Mouse (Mus musculus) thymus, adult 2 months (tissue): ENCODE results near the gene H2al2a.

Experiments
- CTCF ChIP-seq: fragments of 200-500 bp; IDR thresholded peaks from 2 replicates; pipeline ENCODE4 v1.5.1; 2012; ENCODE audit warnings: mild to moderate bottlenecking, control low read depth, low read length, moderate library complexity, borderline replicate concordance; ENCODE audit not compliant: control insufficient read depth, poor library complexity, insufficient read depth; ENCODE audit errors: extremely low read depth
- POLR2A ChIP-seq: fragments of 200-500 bp; IDR thresholded peaks from 2 replicates; pipeline ENCODE4 v1.6.1; 2012; ENCODE audit warnings: mild to moderate bottlenecking, low read length, control low read depth, moderate library complexity; ENCODE audit not compliant: control insufficient read depth, poor library complexity, insufficient read depth; ENCODE audit errors: extremely low read depth

DNA sequence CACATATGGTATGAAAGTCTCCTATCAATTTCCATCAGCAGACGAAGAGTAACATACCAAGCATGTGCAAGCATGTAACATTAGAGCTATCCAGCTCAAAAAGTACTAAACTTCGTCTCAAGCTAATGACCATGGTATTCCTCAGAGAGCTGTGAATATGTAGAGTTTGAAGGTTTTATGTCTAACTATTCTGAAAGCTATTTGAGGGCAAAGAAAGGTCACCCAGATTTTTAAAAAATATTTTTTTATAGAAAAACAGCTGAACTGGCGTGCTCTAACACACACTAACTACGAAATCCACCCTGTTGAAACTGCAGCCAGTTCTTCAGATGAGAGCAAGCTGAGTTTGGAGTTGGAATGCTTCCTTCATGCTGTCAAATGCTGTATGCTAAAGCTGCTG lies 7.5 kb upstream of the H2al2a start:
- TF ChIP-seq CTCF, result no peak
- TF ChIP-seq POLR2A, result no peak
